Mouse (Mus musculus) spleen, postnatal 10 days (tissue): ENCODE results near the gene Det1.

Experiments used
- DNase-seq, 2 experiments: peaks; one replicate each; pipeline ENCODE4 v3.0.0; 2021 to 2022; ENCODE audit warnings: low spot score in 2 of 2

Det1 gene

GRCm38 (mm10) chr7:78846737-78847434, at the start of gene Det1:
TSS of gene Det1 (minus strand) at chr7:78847263.
- peak; percentile 91 to 95 for DNase-seq

- DNase-seq = peak; percentile 98 to 100
Measured at GRCm38 (mm10) chr7:78895653-78896333, 48.7 kb upstream of the Det1 start, which contains the start of gene Aen. TSS of gene Aen (plus strand) at chr7:78895854.

DNA sequence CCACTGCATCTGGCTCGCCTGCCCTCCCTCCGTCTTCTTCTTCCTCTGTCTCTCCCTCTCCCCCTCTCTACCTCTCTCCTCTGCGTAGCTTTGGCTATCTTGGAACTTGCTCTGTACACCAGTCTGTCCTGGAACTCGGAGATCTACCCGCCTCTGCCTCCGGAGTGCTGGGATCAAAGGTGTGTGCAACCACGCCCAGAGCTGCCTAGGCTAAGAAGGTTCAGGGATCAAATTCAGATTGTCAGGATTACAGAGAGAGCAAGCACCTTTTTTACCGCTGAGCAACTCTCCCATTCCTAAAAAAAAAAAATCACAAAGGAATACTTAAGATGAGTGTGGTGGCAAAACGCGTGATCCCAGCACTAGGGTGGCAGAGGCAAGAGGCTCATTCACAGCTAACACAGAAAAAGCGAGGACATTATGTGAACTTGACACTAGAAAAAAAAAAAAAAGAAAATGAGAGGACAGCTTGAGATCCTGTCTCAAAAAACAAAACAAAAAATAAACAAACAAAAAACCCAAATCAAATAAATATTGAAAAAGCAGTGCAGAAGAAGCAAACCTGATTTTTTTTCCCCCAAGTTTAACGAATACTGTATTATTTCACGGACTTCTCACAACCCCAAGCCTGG, 48.1 kb upstream of the Det1 start:
- DNase-seq = peak in 1 of 2 experiments; percentile 11

- DNase-seq = no peak
Measured at GRCm38 (mm10) chr7:78893917-78894316, 46.9 kb upstream of the Det1 start.

- peak; percentile 90 to 92 for DNase-seq
Measured at GRCm38 (mm10) chr7:78890641-78891040, 43.6 kb upstream of the Det1 start.

- DNase-seq = no peak
Measured at GRCm38 (mm10) chr7:78887431-78887842, 40.4 kb upstream of the Det1 start.

GRCm38 (mm10) chr7:78886496-78886895, 39.4 kb upstream of the Det1 start:
- DNase-seq = no peak

GRCm38 (mm10) chr7:78885404-78885803, 38.3 kb upstream of the Det1 start:
- DNase-seq = no peak

DNA sequence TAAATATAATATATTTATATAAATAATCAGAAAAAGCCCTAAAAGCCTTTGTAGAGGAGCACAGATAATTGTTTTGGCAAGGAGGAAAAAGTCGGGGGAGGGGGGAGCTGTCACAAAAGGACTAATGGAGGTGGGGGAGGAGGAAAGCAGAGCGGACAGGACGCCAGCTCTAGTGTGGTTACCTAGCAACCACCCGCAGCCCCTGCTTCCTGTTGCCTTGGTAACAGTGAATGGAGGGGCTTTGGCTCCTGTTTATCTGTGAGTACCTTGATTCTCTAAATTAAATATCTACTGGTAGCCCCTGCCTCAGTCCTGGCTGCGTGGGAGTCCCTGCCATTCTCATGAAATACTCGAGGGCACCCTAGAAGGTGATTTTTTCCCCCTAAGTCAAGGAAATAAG, 37.1 kb upstream of the Det1 start:
- DNase-seq = no peak

- DNase-seq = no peak
Measured at GRCm38 (mm10) chr7:78883726-78884060, 36.6 kb upstream of the Det1 start.

DNA sequence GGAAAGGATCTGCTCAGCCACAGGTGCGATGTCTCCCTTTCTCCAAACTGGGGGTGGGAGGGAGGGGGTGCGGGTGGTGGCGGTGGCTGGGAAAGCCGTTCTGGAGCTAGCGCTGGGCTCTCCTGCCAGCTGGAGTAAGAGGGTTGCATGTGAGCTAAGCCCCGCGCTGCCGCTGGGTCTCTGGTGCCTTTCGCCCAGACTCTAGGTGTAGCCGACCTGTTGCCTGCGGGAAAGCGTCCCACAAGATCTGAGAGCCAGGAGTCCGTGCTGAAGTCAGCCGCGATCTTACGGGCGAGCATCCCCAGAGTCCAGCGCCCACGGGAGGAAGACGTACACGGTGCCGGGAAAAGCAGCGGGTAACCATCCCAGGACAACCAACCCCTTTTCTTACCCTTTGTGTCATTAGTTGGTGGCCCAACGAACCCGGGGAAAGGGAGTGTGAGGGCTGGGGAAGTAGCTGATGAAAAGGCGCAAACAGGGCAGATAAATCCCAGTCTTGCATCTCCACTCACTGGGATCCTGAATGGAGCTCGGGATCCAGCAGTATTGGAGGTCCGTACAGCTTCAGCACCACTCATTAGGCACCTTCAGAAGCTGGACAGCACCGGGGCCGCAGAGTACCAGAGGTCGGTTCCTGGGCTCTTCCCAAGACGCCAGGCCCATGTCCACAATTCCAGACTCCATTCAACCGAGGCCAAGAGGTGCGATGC, 36.1 kb upstream of the Det1 start:
- no peak for DNase-seq

GRCm38 (mm10) chr7:78882469-78882837, 35.4 kb upstream of the Det1 start:
- no peak for DNase-seq

- DNase-seq = no peak
Measured at GRCm38 (mm10) chr7:78881607-78882468, 34.8 kb upstream of the Det1 start.

DNA sequence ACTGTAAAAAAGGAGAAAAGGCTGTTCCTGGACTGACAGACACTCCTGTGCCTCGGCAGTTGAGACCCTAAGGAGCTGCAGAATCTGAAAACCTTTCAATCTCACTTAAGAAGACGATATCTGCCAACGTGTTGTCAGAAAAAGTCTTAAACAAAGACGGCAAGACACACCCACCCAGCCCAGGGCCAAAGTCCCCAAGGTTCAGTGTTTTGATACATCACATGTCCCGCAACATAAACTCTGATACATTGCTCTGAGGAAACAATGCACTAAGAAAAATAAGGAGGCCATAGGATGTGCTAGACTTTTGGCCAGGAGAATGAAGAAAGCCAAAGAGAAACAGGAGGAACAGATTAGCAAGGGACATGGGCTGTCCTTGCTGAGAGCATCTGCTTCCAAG, 25.8 kb upstream of the Det1 start:
- no peak for DNase-seq

- DNase-seq = no peak
Measured at GRCm38 (mm10) chr7:78872366-78872765, 25.3 kb upstream of the Det1 start.

GRCm38 (mm10) chr7:78868731-78869130, 21.7 kb upstream of the Det1 start:
- DNase-seq = no peak

DNA sequence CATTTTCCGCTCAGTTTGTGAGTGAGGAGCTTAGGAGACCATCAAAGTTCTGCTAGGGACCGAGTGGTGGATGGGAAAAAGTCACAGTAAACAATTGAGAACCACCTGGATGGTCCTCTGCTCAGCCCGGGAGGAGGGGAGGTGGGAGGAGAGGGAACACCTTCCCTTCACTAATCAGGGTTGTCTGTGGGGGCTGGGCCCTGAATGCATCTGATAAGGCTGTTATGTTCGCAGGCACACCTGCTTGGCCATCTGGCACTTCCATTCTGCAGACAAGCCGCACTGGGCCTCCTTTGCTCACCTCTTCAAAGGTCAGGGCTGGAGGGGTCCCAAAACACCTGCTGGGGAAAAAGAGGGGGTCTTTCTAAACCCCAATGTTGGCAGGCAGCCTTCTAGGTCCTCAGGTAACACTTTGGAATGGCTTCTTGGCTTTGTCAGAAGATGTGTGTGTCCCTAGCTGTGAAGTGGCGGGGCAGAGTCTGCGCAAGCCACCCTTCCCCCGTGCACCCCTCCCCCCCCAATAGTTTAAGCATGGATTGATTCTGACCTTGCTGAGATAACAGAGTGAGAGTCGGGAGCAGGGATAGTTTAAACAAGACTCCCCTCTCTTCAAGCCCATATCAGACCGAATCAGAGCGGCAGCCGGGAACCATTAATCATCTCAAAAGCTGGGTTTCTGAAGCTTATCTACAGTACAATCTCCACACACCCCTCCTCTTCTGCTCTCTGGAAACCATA, 18.3 kb upstream of the Det1 start:
- no peak for DNase-seq

DNA sequence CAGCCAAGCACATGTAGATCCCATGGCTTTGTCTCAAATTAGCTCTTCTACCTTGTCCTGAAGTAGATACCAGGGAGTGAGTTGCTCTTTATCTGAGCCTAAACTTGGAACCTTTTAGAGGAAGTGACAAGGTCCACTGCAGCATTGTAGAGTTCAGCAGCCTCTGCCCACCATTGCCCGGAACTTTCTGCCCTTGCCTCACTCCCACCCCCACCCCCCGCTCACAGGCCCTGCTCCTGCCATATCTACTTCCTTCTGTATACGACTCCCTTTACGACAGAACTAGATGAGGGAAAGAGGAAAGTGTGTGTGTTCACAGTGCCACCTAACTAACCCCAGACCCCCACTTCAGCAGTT, 17.4 kb upstream of the Det1 start:
- no peak for DNase-seq

- DNase-seq = no peak
Measured at GRCm38 (mm10) chr7:78863796-78864445, 16.9 kb upstream of the Det1 start.

- no peak for DNase-seq
Measured at GRCm38 (mm10) chr7:78855044-78855655, 8.1 kb upstream of the Det1 start.
